Mouse (Mus musculus) heart, adult 2 months (tissue): ENCODE data around the gene Shld2. TPM values are rescaled to one million over a fixed set of nuclear protein-coding genes. Genes with fewer than 3 reads are reported as not detected.

Experiments
- DNase-seq, 2 experiments: peaks; one replicate each; pipeline ENCODE4 v3.0.0; 2021
- H3K27ac ChIP-seq: fragments of 200-600 bp; 2 replicates; pipeline ENCODE4 v1.8.1; 2022
- H3K27me3 ChIP-seq: fragments of 200-500 bp; 2 replicates; pipeline ENCODE4 v1.6.1; 2012; ENCODE audit warnings: mild to moderate bottlenecking, low read length, inconsistent platforms, mixed read lengths; ENCODE audit not compliant: control insufficient read depth, insufficient read depth
- H3K36me3 ChIP-seq: fragments of 200-500 bp; 2 replicates; pipeline ENCODE4 v1.6.1; 2012; ENCODE audit warnings: low read length, inconsistent platforms; ENCODE audit not compliant: control insufficient read depth, insufficient read depth
- H3K4me1 ChIP-seq: fragments of 200-500 bp; 2 replicates; pipeline ENCODE4 v1.6.1; 2011; ENCODE audit warnings: low read length; ENCODE audit not compliant: control insufficient read depth, insufficient read depth
- H3K4me3 ChIP-seq: fragments of 200-600 bp; 2 replicates; pipeline ENCODE4 v1.8.1; 2022
- H3K79me2 ChIP-seq: fragments of 200-500 bp; replicated peaks from 2 replicates; pipeline ENCODE4 v1.6.1; 2012; ENCODE audit warnings: mild to moderate bottlenecking, inconsistent platforms, low read length, moderate library complexity, mixed read lengths; ENCODE audit not compliant: control insufficient read depth, insufficient read depth
- H3K9ac ChIP-seq: fragments of 200-500 bp; 2 replicates; pipeline ENCODE4 v1.6.1; 2012; ENCODE audit warnings: low read depth, mild to moderate bottlenecking, control low read depth, inconsistent platforms, low read length, mixed read lengths
- CTCF ChIP-seq: fragments of 200-600 bp; IDR thresholded peaks from 2 replicates; pipeline ENCODE4 v1.8.1; 2022; ENCODE audit warnings: antibody characterized with exemption, mild to moderate bottlenecking, moderate library complexity
- EP300 ChIP-seq: fragments of 200-500 bp; IDR thresholded peaks from 2 replicates; pipeline ENCODE4 v1.6.1; 2011; ENCODE audit warnings: low read depth, low read length, control low read depth; ENCODE audit not compliant: insufficient read depth
- POLR2A ChIP-seq: fragments of 200-500 bp; IDR thresholded peaks from 2 replicates; pipeline ENCODE4 v1.6.1; 2011; ENCODE audit warnings: mild to moderate bottlenecking, low read depth, low read length, control low read depth; ENCODE audit not compliant: insufficient read depth
- WGBS: fragments of 180-500 bp; shearing (Covaris S2); methylation state at CpG from one replicate; pipeline ENCODE4 v1.1.7; 2018; 5-methylcytosine and 5-hydroxymethylcytosine counted together
- intact Hi-C: fragments of 180-260 bp; cut with DNase I; formaldehyde crosslinking; loops from one replicate; pipeline ENCODE4 v1.15.1; 2025
- polyA plus RNA-seq: library from polyadenylated mRNA; depleted of rRNA; stranded (reverse); fragments of >200 nt; gene quantifications from 2 replicates; pipeline ENCODE4 v1.2.3, GENCODE M21; 2012
- total RNA-seq, 2 experiments: library from RNA; stranded (reverse); gene quantifications; 2 replicates each; pipeline ENCODE4 v1.2.3; 2021

Gene Shld2
- total and polyA plus RNA-seq, 3 experiments, result 2.4 to 9.9 (median 7.8) TPM

DNA sequence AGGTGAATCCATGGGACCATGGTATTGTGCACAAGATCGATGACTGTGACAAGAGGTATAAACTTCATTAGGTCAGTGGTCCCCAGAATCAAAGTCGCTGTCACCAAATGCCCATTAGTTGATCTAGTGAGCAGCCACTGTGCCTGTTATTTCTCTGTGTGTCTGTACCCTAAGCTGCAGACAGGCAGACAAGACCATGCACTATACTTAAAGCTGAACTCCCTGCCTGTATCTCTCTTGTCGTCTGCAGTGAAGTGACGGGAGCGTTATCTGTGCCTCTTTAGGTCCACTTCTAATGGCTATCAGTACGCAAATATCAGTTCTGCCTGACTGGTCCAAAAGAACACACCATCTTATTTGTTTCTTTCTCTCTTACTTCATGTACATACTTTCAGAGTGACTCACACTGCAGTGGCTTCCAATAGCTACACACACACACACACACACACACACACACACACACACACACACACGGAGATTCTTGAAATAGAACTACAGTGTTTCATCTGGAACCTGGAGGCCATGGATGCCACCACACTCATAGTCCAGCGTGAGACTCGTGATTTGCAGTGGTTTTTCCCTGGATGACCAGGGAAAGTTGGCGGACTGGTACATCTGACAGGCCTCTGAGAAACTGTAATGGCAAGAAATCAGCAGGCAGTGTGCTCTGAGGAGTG, 81.3 kb downstream of the Shld2 start:
- DNase-seq, result no peak
- no peaks in the 10 kb centered on the region for H3K27me3 ChIP-seq
- intact Hi-C loops, result no loop called here
- H3K79me2 ChIP-seq, result no peaks in the 10 kb centered on the region
- H3K9ac ChIP-seq, result no peak overlapping the region
- no peaks in the 10 kb centered on the region for H3K36me3 ChIP-seq
- no peak overlapping the region for H3K27ac ChIP-seq
- H3K4me1 ChIP-seq, result no peaks in the 10 kb centered on the region
- WGBS, result 41% methylated on average over 10 of the region's 10 CpGs
- no peak overlapping the region for H3K4me3 ChIP-seq
- TF ChIP-seq POLR2A, result no peak
- TF ChIP-seq EP300, result no peak
- TF ChIP-seq CTCF, result no peak

DNA sequence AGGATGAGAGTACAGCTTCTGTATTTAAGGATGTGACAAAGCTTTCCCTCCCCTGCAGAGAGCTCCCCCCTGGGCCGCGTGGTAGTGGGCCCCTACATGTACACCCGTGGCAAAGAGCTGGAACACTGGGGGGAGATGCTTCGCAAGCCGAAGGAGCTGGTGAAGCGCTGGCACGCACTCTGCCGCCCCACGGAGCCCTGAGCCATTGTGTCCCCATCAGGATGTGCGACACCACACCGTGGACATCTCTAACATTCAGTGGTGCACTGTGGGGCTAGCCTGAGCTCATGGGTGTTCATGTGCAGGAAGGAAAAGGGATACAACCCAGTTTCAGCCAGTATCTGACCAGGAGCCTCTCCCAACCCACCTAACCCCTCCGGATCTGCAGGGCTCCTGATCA, 82.3 kb downstream of the Shld2 start:
- Histone ChIP-seq H3K79me2 (no peaks in the 10 kb centered on the region), H3K9ac (no peak overlapping the region), H3K27me3 (no peaks in the 10 kb centered on the region), H3K4me1 (no peaks in the 10 kb centered on the region), H3K4me3 (no peak overlapping the region), H3K36me3 (no peaks in the 10 kb centered on the region), H3K27ac (no peak overlapping the region)
- DNase-seq, result no peak
- WGBS, result 80% methylated on average over 12 of the region's 12 CpGs
- no peak for TF ChIP-seq CTCF
- TF ChIP-seq POLR2A, result no peak
- no peak for TF ChIP-seq EP300
- intact Hi-C loops, result no loop called here

- peaks cover under 1% of the 10 kb centered on the region; the same call in 1 of the 2 replicates for H3K4me1 ChIP-seq
- H3K4me3 ChIP-seq, result no peak overlapping the region
- no peak overlapping the region for H3K27ac ChIP-seq
- TF ChIP-seq CTCF (no peak), EP300 (no peak), POLR2A (no peak)
- H3K79me2 ChIP-seq, result no peaks in the 10 kb centered on the region
- no peaks in the 10 kb centered on the region for H3K27me3 ChIP-seq
- DNase-seq, result no peak
- H3K36me3 ChIP-seq, result no peaks in the 10 kb centered on the region
- no peak overlapping the region for H3K9ac ChIP-seq
- intact Hi-C loops, result no loop called here
- WGBS, result 58% methylated on average over 4 of the region's 4 CpGs
Measured at GRCm38 (mm10) chr14:34226566-34226965, 83.7 kb downstream of the Shld2 start.

- no peaks in the 10 kb centered on the region for H3K27me3 ChIP-seq
- 81% methylated on average over 9 of the region's 9 CpGs for WGBS
- intact Hi-C loops, result no loop called here
- H3K79me2 ChIP-seq, result no peaks in the 10 kb centered on the region
- H3K27ac ChIP-seq, result no peak overlapping the region
- no peak for TF ChIP-seq EP300
- TF ChIP-seq CTCF, result no peak
- TF ChIP-seq POLR2A, result no peak
- H3K4me1 ChIP-seq, result peaks cover 1% of the 10 kb centered on the region; the same call in 1 of the 2 replicates
- DNase-seq, result no peak
- no peak overlapping the region for H3K9ac ChIP-seq
- no peaks in the 10 kb centered on the region for H3K36me3 ChIP-seq
- H3K4me3 ChIP-seq, result no peak overlapping the region
Measured at GRCm38 (mm10) chr14:34225986-34226385, 84.3 kb downstream of the Shld2 start.

DNA sequence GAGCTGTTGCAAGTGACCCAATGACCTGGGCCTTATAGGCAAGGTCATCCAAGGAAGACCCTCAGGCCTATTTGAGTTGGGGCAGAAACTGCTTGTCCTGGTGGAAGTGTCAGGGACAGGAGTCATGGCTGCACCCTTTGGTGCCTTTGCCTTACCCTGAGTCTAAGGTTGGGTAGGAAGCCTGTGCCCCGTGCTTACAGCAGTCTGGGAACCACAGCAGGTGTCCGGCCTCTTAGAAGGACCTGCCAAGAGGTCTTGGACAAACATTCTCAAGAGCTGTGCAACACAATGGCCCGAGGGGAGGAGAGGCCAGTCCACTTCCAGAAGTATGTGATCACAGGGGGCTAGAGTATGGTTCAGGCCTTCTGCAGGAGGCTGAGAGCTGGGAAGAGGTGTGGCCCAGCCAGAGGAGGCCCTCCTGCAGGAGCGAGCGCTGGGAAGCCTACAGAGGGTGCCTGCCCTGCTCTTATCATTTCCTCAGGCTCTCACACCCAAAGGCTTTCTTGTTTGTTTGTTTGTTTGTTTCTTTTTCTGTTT, 86.9 kb downstream of the Shld2 start:
- WGBS, result 75% methylated on average over 5 of the region's 5 CpGs
- H3K27ac ChIP-seq, result no peak overlapping the region
- H3K4me3 ChIP-seq, result no peak overlapping the region

DNA sequence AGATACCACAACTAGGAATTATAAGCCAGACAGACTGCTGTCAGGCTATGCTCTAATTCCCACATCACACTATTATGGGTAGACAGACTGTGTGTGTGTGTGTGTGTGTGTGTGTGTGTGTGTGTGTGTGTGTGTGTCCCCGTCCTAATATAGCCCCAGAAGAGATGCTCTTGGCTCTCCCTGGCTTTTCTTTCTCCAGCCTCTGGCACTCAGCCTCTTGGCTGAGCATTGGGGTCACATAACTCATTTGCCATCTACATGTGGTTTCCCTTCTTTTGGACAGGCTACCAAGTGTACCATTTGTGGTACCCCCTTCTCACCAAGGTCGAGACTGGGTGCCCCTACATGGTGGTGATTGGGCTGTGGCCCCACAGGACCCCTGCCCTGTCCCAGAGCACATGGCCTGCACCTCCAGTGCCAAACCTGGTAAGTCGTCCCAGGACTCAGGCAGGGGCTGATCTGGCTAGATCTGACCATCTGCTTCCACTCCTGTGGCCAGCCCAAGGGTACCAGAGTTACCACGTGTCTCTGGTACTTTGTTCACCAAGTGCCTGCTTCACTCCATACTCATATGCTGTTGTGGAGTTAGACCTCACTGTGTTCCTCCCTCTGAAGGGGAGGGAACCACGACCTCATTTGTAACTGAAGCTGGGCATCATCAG, 88.7 kb downstream of the Shld2 start:
- H3K27ac ChIP-seq, result no peak overlapping the region
- intact Hi-C loops, result no loop called here
- peaks cover 1% of the 10 kb centered on the region; the same call in 1 of the 2 replicates for H3K4me1 ChIP-seq
- TF ChIP-seq POLR2A, result no peak
- TF ChIP-seq CTCF, result no peak
- no peak for TF ChIP-seq EP300
- WGBS, result 51% methylated on average over 5 of the region's 5 CpGs
- H3K79me2 ChIP-seq, result no peaks in the 10 kb centered on the region
- H3K27me3 ChIP-seq, result no peaks in the 10 kb centered on the region
- H3K9ac ChIP-seq, result no peak overlapping the region
- H3K4me3 ChIP-seq, result no peak overlapping the region
- DNase-seq, result peak in 1 of 2 experiments; percentile 23
- H3K36me3 ChIP-seq, result no peaks in the 10 kb centered on the region

More for the DNA sequence above, 86.9 kb downstream of the Shld2 start:
- no peak overlapping the region for H3K9ac ChIP-seq
- no peak for TF ChIP-seq POLR2A
- TF ChIP-seq EP300, result no peak
- H3K27me3 ChIP-seq, result no peaks in the 10 kb centered on the region
- intact Hi-C loops, result no loop called here
- peaks cover 1% of the 10 kb centered on the region; the same call in 1 of the 2 replicates for H3K4me1 ChIP-seq
- no peaks in the 10 kb centered on the region for H3K36me3 ChIP-seq
- no peak for DNase-seq
- no peaks in the 10 kb centered on the region for H3K79me2 ChIP-seq
